Mouse (Mus musculus): Measurements from ENCODE around the gene Ndufv1.
"Not testable (repeated sequence)": the region's sequence is repeated elsewhere in the genome, so short reads cannot be mapped to it uniquely, and the experiment has no call there.

Ndufv1 gene

GRCm38 (mm10) chr19:3974608-3975007, 38.0 kb downstream of the Ndufv1 start:
- not testable (repeated sequence) for DNase-seq (ENCODE audit: low spot score)

- no peak for DNase-seq (ENCODE audit: low spot score)
Observed at GRCm38 (mm10) chr19:3972229-3972628, 40.4 kb downstream of the Ndufv1 start, which contains the start of gene Aldh3b2. Gene Aldh3b2, plus strand, starts transcription at chr19:3972328.

DNA sequence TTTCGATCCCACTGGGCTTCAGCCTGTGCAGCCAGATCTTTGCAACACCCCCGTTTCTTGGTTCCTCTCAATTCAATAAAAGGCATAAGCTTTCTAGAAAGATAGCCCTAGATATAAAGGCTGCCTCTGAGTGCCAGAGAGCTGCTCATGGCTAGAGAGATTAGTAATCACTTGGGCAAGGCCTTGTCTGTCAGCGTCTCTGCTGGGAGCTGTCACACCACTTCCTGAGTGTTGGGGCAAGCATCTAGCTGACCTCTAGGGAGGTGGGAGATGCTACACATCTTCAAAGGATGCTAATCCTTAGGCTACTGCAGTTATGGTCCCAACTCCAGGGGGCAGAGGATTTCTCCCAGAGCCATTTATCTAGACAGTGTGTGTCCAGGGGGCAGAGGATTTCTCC, 45.3 kb downstream of the Ndufv1 start:
- no peak for DNase-seq (ENCODE audit: low spot score)

GRCm38 (mm10) chr19:3966330-3967075, 46.1 kb downstream of the Ndufv1 start:
- DNase-seq (ENCODE audit: low spot score), result no peak

DNA sequence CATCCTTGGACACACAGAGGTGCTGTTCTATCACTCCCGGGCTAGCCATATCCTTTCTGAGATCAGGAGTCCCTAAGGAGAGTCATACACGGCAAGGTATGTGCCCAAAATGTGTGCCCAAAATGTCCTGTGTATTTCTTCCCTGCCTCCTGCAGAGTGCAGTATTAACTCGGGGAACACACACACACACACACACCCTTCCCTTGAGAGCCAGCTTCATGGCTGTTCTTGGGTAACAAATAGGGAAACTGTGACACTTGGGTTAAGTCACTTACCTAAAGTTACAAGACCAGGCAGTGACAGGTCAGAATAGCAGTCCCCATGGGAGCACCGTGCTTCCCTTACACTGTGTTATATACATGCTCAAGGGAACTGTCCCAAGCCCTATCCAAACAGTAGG, 48.6 kb downstream of the Ndufv1 start:
- no peak for DNase-seq (ENCODE audit: low spot score)

DNA sequence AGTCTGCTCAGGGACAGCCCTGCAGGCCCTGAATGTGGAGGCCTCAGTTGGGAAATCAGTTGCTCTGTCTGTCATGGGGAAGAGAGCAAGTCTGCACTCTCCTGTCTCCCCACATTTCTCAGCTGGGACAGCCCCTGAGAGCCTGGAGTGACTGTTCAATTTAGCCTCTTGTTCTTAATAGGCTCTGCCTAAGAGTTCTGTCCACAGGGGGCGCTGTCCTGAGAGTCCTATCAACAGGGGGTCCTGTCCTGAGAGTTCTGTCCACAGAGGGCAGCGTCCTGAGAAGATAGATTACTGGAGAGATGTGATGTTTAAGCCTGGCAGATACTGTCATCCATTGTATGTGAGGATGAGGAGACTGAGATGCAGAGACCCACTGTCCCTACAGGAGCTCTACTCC, 50.1 kb downstream of the Ndufv1 start:
- no peak for DNase-seq (ENCODE audit: low spot score)

DNA sequence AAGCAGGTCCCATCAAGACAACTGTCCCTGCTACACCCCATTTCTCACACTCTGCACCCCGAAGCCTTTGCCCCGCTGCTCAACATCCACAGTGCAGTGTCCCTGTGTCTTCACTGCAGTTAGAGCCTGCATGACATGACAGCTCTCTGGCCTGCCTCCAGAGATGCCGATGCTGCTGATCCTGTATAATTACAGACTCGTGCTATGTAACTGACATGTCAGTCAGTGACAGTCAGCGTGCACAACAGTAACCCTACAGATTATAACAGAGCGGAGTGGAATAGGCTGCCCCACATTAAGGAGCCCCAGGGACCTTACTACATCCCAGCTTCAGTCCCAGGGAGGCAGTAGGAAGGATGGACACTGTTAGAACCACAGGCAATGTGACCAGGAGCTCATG, 50.8 kb downstream of the Ndufv1 start:
- DNase-seq (ENCODE audit: low spot score), result not testable (repeated sequence)

DNA sequence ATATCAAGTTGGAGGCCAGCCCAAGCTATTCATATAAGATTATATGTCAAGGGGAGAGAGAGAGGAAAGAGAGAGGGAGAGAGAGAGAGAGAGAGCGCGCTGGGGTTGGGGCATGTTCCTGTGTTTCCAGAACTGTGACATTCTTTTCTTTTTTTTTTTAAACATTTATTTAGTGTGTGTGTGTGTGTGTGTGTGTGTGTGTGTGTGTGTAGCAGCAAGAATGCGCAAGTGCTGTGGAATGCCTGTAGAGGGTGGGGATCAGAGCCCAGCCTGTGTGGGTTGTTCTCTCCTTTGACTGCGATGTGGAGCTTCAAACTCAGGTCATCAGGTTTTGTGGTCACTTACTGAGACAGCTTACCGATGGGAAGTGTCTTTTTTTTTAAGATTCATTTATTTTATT, 52.4 kb downstream of the Ndufv1 start:
- DNase-seq (ENCODE audit: low spot score), result no peak

DNA sequence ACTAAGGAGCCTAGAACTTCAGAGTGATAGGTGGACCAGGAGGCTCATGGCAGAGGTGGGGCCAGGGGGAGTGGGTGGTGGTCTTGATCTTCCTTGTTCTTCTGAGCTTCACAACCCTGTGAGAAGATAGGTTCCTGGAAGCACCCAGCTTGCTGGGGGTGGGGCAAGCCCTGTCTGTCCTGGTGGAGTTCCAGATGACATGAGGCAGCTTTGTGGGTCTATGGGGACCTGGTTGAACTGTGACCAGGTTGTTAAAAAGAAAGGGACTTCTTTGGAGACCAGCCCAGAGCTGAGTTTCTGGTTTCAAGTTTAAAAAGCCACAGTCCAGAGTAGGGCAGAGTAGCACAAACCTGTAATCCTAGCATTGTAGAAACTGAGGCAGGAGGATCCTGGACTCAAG, 53.6 kb downstream of the Ndufv1 start:
- DNase-seq (ENCODE audit: low spot score), result no peak

GRCm38 (mm10) chr19:3958470-3958869, 54.1 kb downstream of the Ndufv1 start, which contains the start of gene Aldh3b3:
Gene Aldh3b3, plus strand, starts transcription at chr19:3958645.
- DNase-seq (ENCODE audit: low spot score), result no peak

Measured in yolk sac, embryonic 10.5 days (tissue).